Mouse (Mus musculus) stomach, postnatal 0 days (tissue): ENCODE results near the gene Evi5l.

Experiments
- CTCF ChIP-seq: IDR thresholded peaks from 2 replicates; pipeline ENCODE4 v1.5.1; 2016; ENCODE audit warnings: antibody characterized with exemption, low read depth, mild to moderate bottlenecking, moderate library complexity
- EP300 ChIP-seq: optimal IDR thresholded peaks from 2 replicates; pipeline ENCODE3; 2016; ENCODE audit warnings: antibody characterized with exemption

DNA sequence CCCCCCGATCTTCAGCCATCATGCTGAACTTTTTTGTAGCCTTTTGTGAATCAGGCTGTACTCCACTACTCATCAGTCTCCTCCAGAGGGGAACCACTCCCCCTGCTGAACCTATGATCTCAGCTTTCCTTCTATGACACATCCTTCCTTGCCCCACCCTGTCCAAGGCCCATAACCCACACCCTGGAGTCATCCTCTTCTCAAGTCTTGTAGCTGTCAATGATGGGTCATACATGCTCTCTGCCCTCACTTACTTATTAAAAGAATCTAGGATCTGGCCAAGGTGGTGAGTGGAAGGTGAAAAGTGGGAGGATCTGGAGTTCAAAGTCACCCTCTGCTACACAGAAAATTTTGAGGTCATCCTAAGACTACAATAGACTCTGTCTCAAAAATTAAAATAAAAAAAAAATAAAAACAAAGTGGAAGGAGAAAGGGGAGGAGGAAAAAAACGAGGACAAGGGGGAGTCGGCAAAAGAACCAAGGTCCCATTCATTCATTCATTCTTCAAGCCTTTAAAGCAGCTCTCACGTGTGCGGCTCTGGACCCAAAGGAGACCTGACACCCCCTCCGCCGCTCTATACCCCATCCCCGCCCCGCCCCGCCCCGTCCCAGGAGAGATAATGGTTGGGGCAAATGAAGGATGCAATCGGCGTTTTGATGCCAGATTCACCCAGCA, 1.1 kb upstream of the Evi5l start:
- TF ChIP-seq CTCF (no peak), EP300 (no peak)
